Mouse (Mus musculus): ENCODE measurements at regions not wholly inside any gene's neighbourhood (a gene's known extent, or its start where the extent isn't known, plus 50 kb on each side); places are given as distances from the start of the nearest gene placed in this dataset.

- TF ChIP-seq FLI1 (IDR thresholded peaks at IDR 0.05; ENCODE audit: low read length) (no peak), GATA1 (IDR thresholded peaks at IDR 0.05; ENCODE audit: borderline replicate concordance, low read length) (no peak)
These were observed 109.1 kb upstream of the Auts2 start for GRCm38 (mm10) chr5:132652201-132652600.

All from megakaryocyte, embryonic 14.5 days (primary cell).